Mouse (Mus musculus): ENCODE data around the gene Cenpu. TPM values are rescaled to one million over a fixed set of nuclear protein-coding genes. Genes with fewer than 3 reads are reported as not detected.

Gene Cenpu
- total RNA-seq (2023) = 10 to 100 TPM in 1 of 2 experiments, 1 to 10 TPM in 1; 6.7 to 15.2 TPM

GRCm38 (mm10) chr8:46551615-46552440 lies at the start of gene Cenpu:
TSS of gene Cenpu (plus strand) at chr8:46552028.

GRCm38 (mm10) chr8:46616879-46617689 lies 65.3 kb downstream of the Cenpu start, which contains the start of the genes Primpol and Casp3:
TSS of gene Primpol (minus strand) at chr8:46617212.
TSS of gene Casp3 (plus strand) at chr8:46617291.

Other genes starting within 250 kb of the Cenpu start
- 10 to 100 TPM; 31.9 to 35.4 TPM for gene Acsl1, start 81.0 kb upstream of the Cenpu start, total RNA-seq (2023)
- 10 to 100 TPM; 28.7 to 32.4 TPM for gene Primpol, start 65.2 kb downstream of the Cenpu start, total RNA-seq (2023)
- gene Casp3, start 65.3 kb downstream of the Cenpu start, total RNA-seq (2023) = 10 to 100 TPM; 11.9 to 20.9 TPM
- gene Irf2, start 187.7 kb downstream of the Cenpu start, total RNA-seq (2023) = 100 to 1,000 TPM; 332 to 350 TPM